Mouse (Mus musculus) frontal cortex, adult 2 months (tissue): ENCODE measurements around the gene Olfr58. TPM values are rescaled to one million over a fixed set of nuclear protein-coding genes. Genes with fewer than 3 reads are reported as not detected.
"Not testable (repeated sequence)": the region's sequence is repeated elsewhere in the genome, so short reads cannot be mapped to it uniquely, and the experiment has no call there.

Source experiments
- DNase-seq, 2 experiments: peaks; one replicate each; pipeline ENCODE4 v3.0.0; 2022; ENCODE audit warnings: low spot score in 1 of 2; ENCODE audit errors: extremely low spot score in 1 of 2
- polyA plus RNA-seq: library from polyadenylated mRNA; depleted of rRNA; stranded (reverse); fragments of >200 nt; gene quantifications from 2 replicates; pipeline ENCODE4 v1.2.3, GENCODE M21; 2012; rRNA removed

Gene Olfr58
- polyA plus RNA-seq: not detected in 2 replicates

- no peak for DNase-seq
These were observed at the start of gene Olfr58 for GRCm38 (mm10) chr9:19779983-19780382. TSS of gene Olfr58 (plus strand) at chr9:19780283.

- no peak for DNase-seq
These were observed 10.9 kb upstream of the Olfr58 start for GRCm38 (mm10) chr9:19769136-19769535.

- DNase-seq: no peak
These were observed 10.4 kb upstream of the Olfr58 start for GRCm38 (mm10) chr9:19769701-19770100.

- DNase-seq: no peak
These were observed 22.9 kb downstream of the Olfr58 start for GRCm38 (mm10) chr9:19803000-19803399.

GRCm38 (mm10) chr9:19804606-19805005 is 24.5 kb downstream of the Olfr58 start, which contains the start of gene Olfr859:
TSS of gene Olfr859 (plus strand) at chr9:19804906.
- DNase-seq: not testable (repeated sequence)

Other genes with a start within 250 kb of the Olfr58 start
- gene Olfr853, start 239.2 kb upstream of the Olfr58 start, polyA plus RNA-seq: not detected in 2 replicates
- not detected in 2 replicates for gene Olfr854, start 212.9 kb upstream of the Olfr58 start, polyA plus RNA-seq
- gene Olfr855, start 197.7 kb upstream of the Olfr58 start, polyA plus RNA-seq: not detected in 2 replicates
- gene Zfp317, start 158.2 kb upstream of the Olfr58 start, polyA plus RNA-seq: 21.5 and 25.5 TPM in 2 replicates
- 0.14 TPM in 1 of 2 replicates, not detected in the other for gene Olfr857, start 70.8 kb upstream of the Olfr58 start, polyA plus RNA-seq
- 0.04 and 0.06 TPM in 2 replicates for gene Olfr859, start 24.6 kb downstream of the Olfr58 start, polyA plus RNA-seq
- gene Olfr860, start 69.5 kb downstream of the Olfr58 start, polyA plus RNA-seq: not detected in 2 replicates
- not detected in 2 replicates for gene Olfr862, start 107.7 kb downstream of the Olfr58 start, polyA plus RNA-seq
- gene Olfr77, start 136.6 kb downstream of the Olfr58 start, polyA plus RNA-seq: not detected in 2 replicates
- gene Olfr866, start 247.8 kb downstream of the Olfr58 start, polyA plus RNA-seq: not detected in 2 replicates